Mouse (Mus musculus): ENCODE measurements at regions not wholly inside any gene's neighbourhood (a gene's known extent, or its start where the extent isn't known, plus 50 kb on each side); places are given as distances from the start of the nearest gene placed in this dataset.
"Not testable (repeated sequence)": the region's sequence is repeated elsewhere in the genome, so short reads cannot be mapped to it uniquely, and the experiment has no call there.

DNA sequence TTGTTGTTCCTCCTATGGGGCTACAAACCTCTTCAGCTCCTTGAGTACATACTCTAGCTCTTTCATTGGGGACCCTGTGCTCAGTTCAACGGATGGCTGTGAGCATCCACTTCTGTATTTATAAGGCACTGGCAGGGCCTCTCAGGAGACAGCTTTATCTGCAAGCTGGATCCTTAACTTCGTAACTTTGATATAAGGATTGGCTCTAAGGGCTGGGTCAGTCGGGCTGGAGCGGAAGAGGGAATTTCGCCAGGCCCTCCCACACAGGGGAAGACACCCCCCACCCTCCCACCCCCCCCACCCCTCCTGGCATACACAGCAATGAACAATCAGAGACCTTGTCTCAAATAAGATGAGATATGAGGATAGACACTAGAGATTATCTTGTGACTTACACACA is 304.3 kb upstream of the Chordc1 start:
- 81% methylated on average over 5 of the region's 5 CpGs for WGBS
- peak; percentile 70 for DNase-seq (ENCODE audit: low spot score)
- Histone ChIP-seq H3K36me3 (replicated peaks) (no peaks in the 10 kb centered on the region), H3K9me3 (no peaks in the 10 kb centered on the region), H3K4me3 (no peak overlapping the region), H3K27ac (replicated peaks) (no peak overlapping the region), H3K27me3 (replicated peaks; ENCODE audit: low read depth, poor library complexity, severe bottlenecking) (no peaks in the 10 kb centered on the region), H3K4me1 (no peaks in the 10 kb centered on the region)

DNA sequence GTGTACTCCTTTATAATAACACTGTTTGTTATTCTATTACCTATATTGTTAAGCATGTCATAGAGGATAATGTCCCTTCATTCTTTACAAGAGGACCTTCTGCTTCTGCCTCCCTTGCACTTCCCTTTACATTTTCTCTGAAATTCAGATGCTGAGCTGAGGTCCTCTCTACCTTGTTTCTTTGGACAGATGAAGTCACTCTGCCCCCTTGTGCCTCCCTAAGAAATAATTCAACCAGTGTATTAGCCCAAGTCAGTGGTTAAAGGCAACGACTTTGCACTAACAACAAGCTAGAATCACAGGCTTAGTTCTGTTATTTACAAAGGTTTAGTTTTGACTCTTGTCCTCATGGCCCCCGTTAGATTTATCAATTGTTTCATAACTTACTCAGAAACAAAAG is 289.4 kb upstream of the Chordc1 start:
- H3K27ac ChIP-seq (replicated peaks): no peak overlapping the region
- no peaks in the 10 kb centered on the region for H3K27me3 ChIP-seq (replicated peaks; ENCODE audit: low read depth, poor library complexity, severe bottlenecking)
- no peaks in the 10 kb centered on the region for H3K9me3 ChIP-seq
- H3K4me1 ChIP-seq: no peaks in the 10 kb centered on the region
- no peaks in the 10 kb centered on the region for H3K36me3 ChIP-seq (replicated peaks)
- no peak for DNase-seq (ENCODE audit: low spot score)
- H3K4me3 ChIP-seq: no peak overlapping the region
- 50% methylated on average over 2 of the region's 2 CpGs for WGBS

GRCm38 (mm10) chr9:18041346-18041745 is 250.6 kb upstream of the Chordc1 start:
- no peak for DNase-seq (ENCODE audit: low spot score)
- H3K36me3 ChIP-seq (replicated peaks): no peaks in the 10 kb centered on the region
- H3K9me3 ChIP-seq: no peaks in the 10 kb centered on the region
- H3K27me3 ChIP-seq (replicated peaks; ENCODE audit: low read depth, poor library complexity, severe bottlenecking): no peaks in the 10 kb centered on the region
- WGBS: 64% methylated on average over 2 of the region's 2 CpGs
- H3K27ac ChIP-seq (replicated peaks): no peak overlapping the region
- no peak overlapping the region for H3K4me3 ChIP-seq
- H3K4me1 ChIP-seq: no peaks in the 10 kb centered on the region

DNA sequence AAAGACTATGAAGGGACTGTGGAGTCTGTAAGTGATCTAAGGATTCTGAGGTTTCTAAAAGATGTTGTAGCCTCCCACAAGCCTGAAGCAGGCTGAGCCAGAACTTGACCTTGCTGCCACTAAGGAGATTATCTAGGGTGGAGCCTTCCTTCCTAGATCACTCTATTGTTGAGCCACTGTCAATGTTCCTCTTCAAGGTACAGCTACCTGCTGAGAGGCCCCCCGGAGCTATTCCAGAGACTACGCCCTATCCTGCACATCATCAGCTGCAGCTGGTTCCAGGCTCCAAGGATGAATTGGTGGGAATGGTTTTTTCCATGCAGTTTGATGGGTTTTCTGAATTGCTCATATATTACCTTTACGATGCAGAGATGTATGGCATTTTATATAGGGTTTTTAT is 249.3 kb upstream of the Chordc1 start:
- 92% methylated on average over 3 of the region's 3 CpGs for WGBS
- not testable (repeated sequence) for H3K4me1 ChIP-seq; DNase-seq (ENCODE audit: low spot score); H3K9me3 ChIP-seq; H3K27ac ChIP-seq (replicated peaks); H3K27me3 ChIP-seq (replicated peaks; ENCODE audit: low read depth, poor library complexity, severe bottlenecking); H3K4me3 ChIP-seq; H3K36me3 ChIP-seq (replicated peaks)

DNA sequence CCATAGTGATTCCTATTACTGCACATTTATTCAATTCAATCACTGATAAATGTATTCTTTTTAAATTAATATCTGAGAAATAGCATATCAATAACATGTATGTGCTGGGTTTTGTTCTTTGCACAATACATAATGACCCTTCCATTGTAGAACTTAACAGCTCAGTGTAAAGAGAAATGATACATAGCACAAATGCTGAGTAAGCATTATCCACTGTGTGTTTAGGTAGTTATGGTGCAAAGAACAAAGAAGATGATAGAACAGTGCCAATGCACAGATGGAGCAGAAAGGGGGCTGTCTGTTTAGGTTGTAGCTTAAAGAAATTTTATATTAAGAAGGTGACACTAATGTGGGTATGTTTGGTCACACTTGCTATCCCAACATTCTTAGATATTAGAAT is 215.0 kb upstream of the Chordc1 start:
- no peaks in the 10 kb centered on the region for H3K27me3 ChIP-seq (replicated peaks; ENCODE audit: low read depth, poor library complexity, severe bottlenecking)
- no peak for DNase-seq (ENCODE audit: low spot score)
- no peaks in the 10 kb centered on the region for H3K36me3 ChIP-seq (replicated peaks)
- no peaks in the 10 kb centered on the region for H3K4me1 ChIP-seq
- H3K4me3 ChIP-seq: no peak overlapping the region
- no peaks in the 10 kb centered on the region for H3K9me3 ChIP-seq
- no peak overlapping the region for H3K27ac ChIP-seq (replicated peaks)

DNA sequence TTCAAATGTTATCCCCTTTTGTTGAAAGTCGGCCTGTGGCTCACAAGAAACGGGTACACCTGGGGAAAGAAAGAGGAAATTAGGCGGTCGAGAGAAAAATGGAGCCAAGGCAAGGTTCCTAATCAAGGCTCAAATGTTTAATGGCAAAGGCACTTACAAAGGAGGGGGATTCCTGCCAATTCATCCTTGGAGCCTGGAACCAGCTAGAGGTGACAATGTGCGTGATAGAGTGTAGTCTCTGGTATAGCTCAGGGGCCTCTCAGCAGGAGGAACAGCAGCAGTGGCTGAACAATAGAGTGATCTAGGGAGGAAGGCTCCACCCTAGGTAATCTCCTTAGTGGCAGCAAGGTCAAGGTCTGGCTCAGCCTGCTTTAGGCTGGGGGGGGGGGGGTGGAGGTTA is 213.5 kb upstream of the Chordc1 start:
- not testable (repeated sequence) for H3K4me1 ChIP-seq; H3K27ac ChIP-seq (replicated peaks); DNase-seq (ENCODE audit: low spot score); H3K4me3 ChIP-seq; H3K9me3 ChIP-seq; H3K36me3 ChIP-seq (replicated peaks); H3K27me3 ChIP-seq (replicated peaks; ENCODE audit: low read depth, poor library complexity, severe bottlenecking)
- 90% methylated on average over 5 of the region's 5 CpGs for WGBS

DNA sequence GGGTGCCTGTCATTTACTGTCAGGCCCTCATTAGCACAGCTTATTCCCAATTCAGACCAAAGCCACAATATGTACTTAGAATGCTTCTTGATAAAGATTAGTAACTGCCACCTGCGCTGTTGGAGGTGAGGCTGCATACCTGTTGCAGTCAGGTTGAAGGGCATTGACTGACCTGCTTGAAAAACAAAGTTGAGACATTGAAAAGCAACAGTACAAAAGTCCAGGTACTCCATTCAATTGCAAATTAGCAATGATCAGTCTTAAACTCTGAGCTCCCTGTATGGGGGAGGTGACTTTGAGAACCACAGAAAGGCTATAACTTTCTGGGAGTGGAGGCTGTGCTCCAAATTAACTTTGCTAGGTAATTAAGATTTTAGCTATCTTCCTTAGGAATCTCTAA is 212.8 kb upstream of the Chordc1 start:
- WGBS: 84% methylated on average over 1 of the region's 1 CpGs
- H3K36me3 ChIP-seq (replicated peaks); H3K4me1 ChIP-seq; H3K9me3 ChIP-seq; H3K27me3 ChIP-seq (replicated peaks; ENCODE audit: low read depth, poor library complexity, severe bottlenecking); DNase-seq (ENCODE audit: low spot score); H3K4me3 ChIP-seq; H3K27ac ChIP-seq (replicated peaks): not testable (repeated sequence)
